Mouse (Mus musculus): ENCODE measurements around the gene Dus3l. TPM values are rescaled to one million over a fixed set of nuclear protein-coding genes. Genes with fewer than 3 reads are reported as not detected.

Gene Dus3l
- polyA plus RNA-seq, 1 experiment from 2014 or later, result 42.3 TPM

GRCm38 (mm10) chr17:56761077-56761476, 3.5 kb upstream of the Dus3l start:
- DNase-seq (ENCODE audit: low spot score), result no peak
- no peak overlapping the region for H3K4me3 ChIP-seq (ENCODE audit: low read depth, low read length)
- no peaks in the 10 kb centered on the region for H3K36me3 ChIP-seq (ENCODE audit: control insufficient read depth, insufficient read depth, low read length)
- 55% methylated on average over 3 of the region's 3 CpGs for WGBS
- no peak overlapping the region; the same call in 1 of the 2 replicates for H3K9ac ChIP-seq (ENCODE audit: low read length)
- H3K4me1 ChIP-seq (ENCODE audit: control insufficient read depth, insufficient read depth, low read length), result peaks cover 17% of the 10 kb centered on the region
- H3K27me3 ChIP-seq (ENCODE audit: control insufficient read depth, insufficient read depth, low read length), result peaks cover 17% of the 10 kb centered on the region
- no peak overlapping the region for H3K27ac ChIP-seq (ENCODE audit: low read depth, low read length)
- H3K4me2 ChIP-seq (ENCODE audit: low read depth), result no peak overlapping the region
- ATAC-seq (ENCODE audit: insufficient read depth, low FRiP score, low TSS enrichment), result no peak
- no peaks in the 10 kb centered on the region for H3K9me3 ChIP-seq (ENCODE audit: control insufficient read depth, low read length)

GRCm38 (mm10) chr17:56761991-56762410, 2.6 kb upstream of the Dus3l start:
- Histone ChIP-seq H3K9me3 (ENCODE audit: control insufficient read depth, low read length) (no peaks in the 10 kb centered on the region), H3K4me3 (ENCODE audit: low read depth, low read length) (peak overlapping the region; percentile 40), H3K4me2 (ENCODE audit: low read depth) (peak overlapping the region; percentile 74), H3K27me3 (ENCODE audit: control insufficient read depth, insufficient read depth, low read length) (peaks cover 8% of the 10 kb centered on the region), H3K36me3 (ENCODE audit: control insufficient read depth, insufficient read depth, low read length) (peaks cover 4% of the 10 kb centered on the region), H3K9ac (ENCODE audit: low read length) (peak overlapping the region; percentile 56), H3K4me1 (ENCODE audit: control insufficient read depth, insufficient read depth, low read length) (peaks cover 15% of the 10 kb centered on the region), H3K27ac (ENCODE audit: low read depth, low read length) (peak overlapping the region; percentile 80)
- peak; percentile 18 for ATAC-seq (ENCODE audit: insufficient read depth, low FRiP score, low TSS enrichment)
- DNase-seq (ENCODE audit: low spot score), result peak; percentile 92
- WGBS, result under 1% methylated on average over 28 of the region's 28 CpGs

GRCm38 (mm10) chr17:56762769-56763731, 1.5 kb upstream of the Dus3l start:
- Histone ChIP-seq H3K4me2 (ENCODE audit: low read depth) (peak overlapping the region; percentile 74; the same call in 1 of the 2 replicates), H3K9me3 (ENCODE audit: control insufficient read depth, low read length) (no peaks in the 10 kb centered on the region), H3K36me3 (ENCODE audit: control insufficient read depth, insufficient read depth, low read length) (peaks cover 10% of the 10 kb centered on the region), H3K9ac (ENCODE audit: low read length) (no peak overlapping the region), H3K4me3 (ENCODE audit: low read depth, low read length) (no peak overlapping the region), H3K27ac (ENCODE audit: low read depth, low read length) (no peak overlapping the region), H3K27me3 (ENCODE audit: control insufficient read depth, insufficient read depth, low read length) (no peaks in the 10 kb centered on the region), H3K4me1 (ENCODE audit: control insufficient read depth, insufficient read depth, low read length) (0 out of 2 replicates have a peak, but pooled peaks cover 6% of the 10 kb centered on the region)
- DNase-seq (ENCODE audit: low spot score) (peak; percentile 59), ATAC-seq (ENCODE audit: insufficient read depth, low FRiP score, low TSS enrichment) (no peak)
- 54% methylated on average over 27 of the region's 27 CpGs for WGBS

GRCm38 (mm10) chr17:56763741-56764250, 761 bp upstream of the Dus3l start:
- Histone ChIP-seq H3K27ac (ENCODE audit: low read depth, low read length) (no peak overlapping the region), H3K4me1 (ENCODE audit: control insufficient read depth, insufficient read depth, low read length) (0 out of 2 replicates have a peak, but pooled peaks cover 6% of the 10 kb centered on the region)

GRCm38 (mm10) chr17:56765431-56765830, 874 bp downstream of the Dus3l start:
- Histone ChIP-seq H3K27me3 (ENCODE audit: control insufficient read depth, insufficient read depth, low read length) (no peaks in the 10 kb centered on the region), H3K9me3 (ENCODE audit: control insufficient read depth, low read length) (no peaks in the 10 kb centered on the region), H3K9ac (ENCODE audit: low read length) (0 out of 2 replicates have a peak overlapping the region, but pooled peaks have one; percentile 23), H3K4me2 (ENCODE audit: low read depth) (peak overlapping the region; percentile 42), H3K27ac (ENCODE audit: low read depth, low read length) (no peak overlapping the region), H3K36me3 (ENCODE audit: control insufficient read depth, insufficient read depth, low read length) (peaks cover 16% of the 10 kb centered on the region), H3K4me3 (ENCODE audit: low read depth, low read length) (peak overlapping the region; percentile 63), H3K4me1 (ENCODE audit: control insufficient read depth, insufficient read depth, low read length) (0 out of 2 replicates have a peak, but pooled peaks cover 6% of the 10 kb centered on the region)
- DNase-seq (ENCODE audit: low spot score) (no peak), ATAC-seq (ENCODE audit: insufficient read depth, low FRiP score, low TSS enrichment) (peak; percentile 3; the same call in 1 of the 2 replicates)
- 65% methylated on average over 12 of the region's 12 CpGs for WGBS

More at GRCm38 (mm10) chr17:56763741-56764250, 761 bp upstream of the Dus3l start:
- Histone ChIP-seq H3K4me2 (ENCODE audit: low read depth) (no peak overlapping the region), H3K9me3 (ENCODE audit: control insufficient read depth, low read length) (no peaks in the 10 kb centered on the region), H3K27me3 (ENCODE audit: control insufficient read depth, insufficient read depth, low read length) (no peaks in the 10 kb centered on the region), H3K36me3 (ENCODE audit: control insufficient read depth, insufficient read depth, low read length) (peaks cover 14% of the 10 kb centered on the region), H3K4me3 (ENCODE audit: low read depth, low read length) (no peak overlapping the region), H3K9ac (ENCODE audit: low read length) (no peak overlapping the region)
- DNase-seq (ENCODE audit: low spot score), result no peak
- 79% methylated on average over 8 of the region's 8 CpGs for WGBS
- ATAC-seq (ENCODE audit: insufficient read depth, low FRiP score, low TSS enrichment), result no peak

- H3K27ac ChIP-seq (ENCODE audit: low read depth, low read length), result no peak overlapping the region
- peaks cover 19% of the 10 kb centered on the region for H3K36me3 ChIP-seq (ENCODE audit: control insufficient read depth, insufficient read depth, low read length)
- no peak overlapping the region for H3K4me2 ChIP-seq (ENCODE audit: low read depth)
- DNase-seq (ENCODE audit: low spot score), result no peak
- H3K9me3 ChIP-seq (ENCODE audit: control insufficient read depth, low read length), result no peaks in the 10 kb centered on the region
- H3K27me3 ChIP-seq (ENCODE audit: control insufficient read depth, insufficient read depth, low read length), result no peaks in the 10 kb centered on the region
- no peak overlapping the region for H3K4me3 ChIP-seq (ENCODE audit: low read depth, low read length)
- no peak overlapping the region for H3K9ac ChIP-seq (ENCODE audit: low read length)
- 96% methylated on average over 27 of the region's 27 CpGs for WGBS
- H3K4me1 ChIP-seq (ENCODE audit: control insufficient read depth, insufficient read depth, low read length), result 0 out of 2 replicates have a peak, but pooled peaks cover 6% of the 10 kb centered on the region
- ATAC-seq (ENCODE audit: insufficient read depth, low FRiP score, low TSS enrichment), result no peak
Measured at GRCm38 (mm10) chr17:56766631-56767405, 2.3 kb downstream of the Dus3l start.

GRCm38 (mm10) chr17:56767531-56768135, 3.1 kb downstream of the Dus3l start:
- H3K27me3 ChIP-seq (ENCODE audit: control insufficient read depth, insufficient read depth, low read length), result no peaks in the 10 kb centered on the region
- 96% methylated on average over 29 of the region's 29 CpGs for WGBS
- ATAC-seq (ENCODE audit: insufficient read depth, low FRiP score, low TSS enrichment) (no peak), DNase-seq (ENCODE audit: low spot score) (no peak)
- peaks cover 19% of the 10 kb centered on the region for H3K36me3 ChIP-seq (ENCODE audit: control insufficient read depth, insufficient read depth, low read length)
- no peak overlapping the region for H3K4me3 ChIP-seq (ENCODE audit: low read depth, low read length)
- no peaks in the 10 kb centered on the region for H3K9me3 ChIP-seq (ENCODE audit: control insufficient read depth, low read length)
- H3K4me1 ChIP-seq (ENCODE audit: control insufficient read depth, insufficient read depth, low read length), result 0 out of 2 replicates have a peak, but pooled peaks cover 3% of the 10 kb centered on the region
- no peak overlapping the region for H3K9ac ChIP-seq (ENCODE audit: low read length)
- no peak overlapping the region for H3K27ac ChIP-seq (ENCODE audit: low read depth, low read length)
- H3K4me2 ChIP-seq (ENCODE audit: low read depth), result no peak overlapping the region

GRCm38 (mm10) chr17:56768941-56769340, 4.4 kb downstream of the Dus3l start:
- WGBS, result 89% methylated on average over 11 of the region's 11 CpGs
- DNase-seq (ENCODE audit: low spot score), result no peak
- Histone ChIP-seq H3K27ac (ENCODE audit: low read depth, low read length) (no peak overlapping the region), H3K9me3 (ENCODE audit: control insufficient read depth, low read length) (no peaks in the 10 kb centered on the region), H3K4me3 (ENCODE audit: low read depth, low read length) (no peak overlapping the region), H3K36me3 (ENCODE audit: control insufficient read depth, insufficient read depth, low read length) (peaks cover 19% of the 10 kb centered on the region), H3K4me1 (ENCODE audit: control insufficient read depth, insufficient read depth, low read length) (0 out of 2 replicates have a peak, but pooled peaks cover 3% of the 10 kb centered on the region), H3K4me2 (ENCODE audit: low read depth) (no peak overlapping the region), H3K9ac (ENCODE audit: low read length) (no peak overlapping the region), H3K27me3 (ENCODE audit: control insufficient read depth, insufficient read depth, low read length) (no peaks in the 10 kb centered on the region)
- ATAC-seq (ENCODE audit: insufficient read depth, low FRiP score, low TSS enrichment), result no peak

Data from neural tube, embryonic 11.5 days (tissue).